Mouse (Mus musculus): ENCODE results near the gene Mcur1. TPM values are rescaled to one million over a fixed set of nuclear protein-coding genes. Genes with fewer than 3 reads are reported as not detected.

Mcur1 gene
- polyA plus RNA-seq, 2 experiments, result 4.0 to 6.0 TPM

DNA sequence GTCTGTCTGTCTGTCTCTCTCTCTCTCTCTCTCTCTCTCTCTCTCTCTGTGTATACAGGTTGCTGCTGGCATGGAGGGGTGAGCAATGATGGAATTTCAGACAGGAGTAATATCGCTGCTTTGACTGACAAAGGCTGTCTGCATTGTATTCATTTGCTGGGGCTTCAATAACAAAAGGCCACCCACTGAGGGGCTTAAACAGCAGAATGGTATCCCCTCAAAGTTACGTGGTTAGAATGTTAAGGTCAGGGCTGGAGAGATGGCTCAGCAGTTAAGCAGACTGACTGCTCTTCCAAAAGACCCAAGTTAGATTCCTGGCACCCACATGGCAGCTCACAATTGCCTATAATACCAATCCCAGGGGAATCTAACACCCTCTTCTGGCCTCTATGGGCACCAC is 25.3 kb upstream of the Mcur1 start:
- ATAC-seq (ENCODE audit: insufficient read depth), result no peak
- Histone ChIP-seq H3K27me3 (ENCODE audit: control insufficient read depth, insufficient read depth, low read length) (no peaks in the 10 kb centered on the region), H3K4me3 (ENCODE audit: insufficient read depth in 1 of 2, low read depth in 2 of 2, low read length in 2 of 2) (no peak overlapping the region), H3K36me3 (replicated peaks; ENCODE audit: control insufficient read depth, insufficient read depth, low read depth) (no peaks in the 10 kb centered on the region), H3K9ac (replicated peaks) (no peak overlapping the region), H3K4me1 (replicated peaks; ENCODE audit: control insufficient read depth in 2 of 2, insufficient read depth in 2 of 2, low read length in 1 of 2) (no peaks in the 10 kb centered on the region), H3K9me3 (ENCODE audit: control insufficient read depth, low read length) (no peaks in the 10 kb centered on the region), H3K4me2 (ENCODE audit: low read depth) (no peak overlapping the region), H3K27ac (no peak overlapping the region)
- 60% methylated on average over 2 of the region's 2 CpGs for WGBS (ENCODE audit: insufficient replicate concordance)
- TF ChIP-seq CTCF (IDR thresholded peaks at IDR 0.05; ENCODE audit: low read depth), result no peak
- no peak for TF ChIP-seq EP300 (IDR thresholded peaks at IDR 0.05; ENCODE audit: low read depth)
- no peak for DNase-seq (ENCODE audit: low read depth in 3 of 3, low spot score in 3 of 3)

DNA sequence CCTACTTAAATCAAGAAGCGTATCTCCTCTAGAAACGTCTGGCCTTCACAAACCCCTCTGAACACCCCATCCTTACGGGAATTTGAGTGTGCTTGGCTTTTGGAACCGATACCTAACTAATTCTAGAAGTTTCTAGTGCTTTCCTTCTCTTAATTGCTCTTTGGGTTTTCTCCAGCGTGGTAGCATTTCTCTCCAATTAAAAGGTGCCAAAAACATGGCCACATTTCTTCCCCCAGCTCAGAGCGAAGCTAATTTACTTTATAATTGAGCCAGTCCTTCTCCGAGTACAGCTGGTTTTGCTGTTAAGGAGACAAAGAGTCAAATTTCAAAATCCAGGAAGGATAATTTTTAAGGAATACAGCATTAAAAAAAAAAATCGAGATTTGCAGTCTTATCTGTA is 23.5 kb upstream of the Mcur1 start:
- 43% methylated on average over 8 of the region's 8 CpGs for WGBS (ENCODE audit: insufficient replicate concordance)
- Histone ChIP-seq H3K27ac (no peak overlapping the region), H3K27me3 (ENCODE audit: control insufficient read depth, insufficient read depth, low read length) (no peaks in the 10 kb centered on the region), H3K4me3 (ENCODE audit: insufficient read depth in 1 of 2, low read depth in 2 of 2, low read length in 2 of 2) (no peak overlapping the region), H3K4me2 (ENCODE audit: low read depth) (no peak overlapping the region), H3K36me3 (replicated peaks; ENCODE audit: control insufficient read depth, insufficient read depth, low read depth) (no peaks in the 10 kb centered on the region), H3K9me3 (ENCODE audit: control insufficient read depth, low read length) (no peaks in the 10 kb centered on the region), H3K9ac (replicated peaks) (no peak overlapping the region), H3K4me1 (replicated peaks; ENCODE audit: control insufficient read depth in 2 of 2, insufficient read depth in 2 of 2, low read length in 1 of 2) (no peaks in the 10 kb centered on the region)
- TF ChIP-seq CTCF (IDR thresholded peaks at IDR 0.05; ENCODE audit: low read depth) (no peak), EP300 (IDR thresholded peaks at IDR 0.05; ENCODE audit: low read depth) (no peak)
- DNase-seq (ENCODE audit: low read depth in 3 of 3, low spot score in 3 of 3) (no peak), ATAC-seq (ENCODE audit: insufficient read depth) (no peak)

DNA sequence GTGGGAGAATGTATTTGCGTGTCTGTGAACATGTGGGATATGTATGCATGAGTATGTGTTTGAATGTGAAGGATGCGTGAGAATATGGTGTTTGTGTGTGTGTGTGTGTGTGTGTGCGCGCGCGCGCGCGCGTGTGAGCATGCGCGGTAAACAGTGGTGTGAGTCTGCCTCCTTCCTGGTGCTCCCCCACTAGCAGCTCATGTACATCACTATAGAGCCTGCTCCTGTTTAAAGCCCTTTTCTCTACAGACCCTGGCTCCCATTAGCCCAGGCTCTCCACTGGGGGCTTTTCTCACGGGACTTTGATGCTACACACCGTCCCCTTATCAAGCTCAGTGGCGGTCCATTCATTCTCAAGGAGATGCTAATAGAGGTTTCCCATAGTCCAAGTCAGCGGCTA is 23.0 kb upstream of the Mcur1 start:
- no peaks in the 10 kb centered on the region for H3K36me3 ChIP-seq (replicated peaks; ENCODE audit: control insufficient read depth, insufficient read depth, low read depth)

DNA sequence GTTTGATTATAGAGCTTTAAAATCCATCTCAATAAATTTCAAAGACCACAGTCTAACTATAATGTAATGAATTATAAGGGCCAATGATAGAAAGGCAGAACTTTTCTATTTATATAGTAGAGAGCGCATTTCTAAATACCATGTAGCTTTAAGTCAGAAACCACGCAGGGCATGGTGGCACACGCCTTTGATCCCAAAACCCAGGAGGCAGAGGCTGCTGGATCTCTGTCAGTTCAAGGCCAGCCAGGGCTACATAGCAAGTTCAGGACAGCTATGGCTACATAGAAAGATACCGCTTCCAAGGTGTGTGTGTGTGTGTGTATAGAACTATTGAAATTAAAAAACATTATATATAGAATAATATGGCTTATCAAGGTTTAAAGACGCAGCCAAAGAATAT is 20.7 kb upstream of the Mcur1 start:
- TF ChIP-seq CTCF (IDR thresholded peaks at IDR 0.05; ENCODE audit: low read depth), result no peak
- no peak for TF ChIP-seq EP300 (IDR thresholded peaks at IDR 0.05; ENCODE audit: low read depth)
- Histone ChIP-seq H3K4me3 (ENCODE audit: insufficient read depth in 1 of 2, low read depth in 2 of 2, low read length in 2 of 2) (no peak overlapping the region), H3K9me3 (ENCODE audit: control insufficient read depth, low read length) (no peaks in the 10 kb centered on the region), H3K36me3 (replicated peaks; ENCODE audit: control insufficient read depth, insufficient read depth, low read depth) (no peaks in the 10 kb centered on the region), H3K9ac (replicated peaks) (no peak overlapping the region), H3K27ac (no peak overlapping the region), H3K27me3 (ENCODE audit: control insufficient read depth, insufficient read depth, low read length) (no peaks in the 10 kb centered on the region), H3K4me2 (ENCODE audit: low read depth) (no peak overlapping the region), H3K4me1 (replicated peaks; ENCODE audit: control insufficient read depth in 2 of 2, insufficient read depth in 2 of 2, low read length in 1 of 2) (no peaks in the 10 kb centered on the region)
- WGBS (ENCODE audit: insufficient replicate concordance), result 74% methylated on average over 5 of the region's 5 CpGs
- no peak for ATAC-seq (ENCODE audit: insufficient read depth)
- no peak for DNase-seq (ENCODE audit: low read depth in 3 of 3, low spot score in 3 of 3)

More for the DNA sequence above, 23.0 kb upstream of the Mcur1 start:
- Histone ChIP-seq H3K4me3 (ENCODE audit: insufficient read depth in 1 of 2, low read depth in 2 of 2, low read length in 2 of 2) (no peak overlapping the region), H3K27ac (no peak overlapping the region), H3K9ac (replicated peaks) (no peak overlapping the region), H3K4me1 (replicated peaks; ENCODE audit: control insufficient read depth in 2 of 2, insufficient read depth in 2 of 2, low read length in 1 of 2) (no peaks in the 10 kb centered on the region), H3K27me3 (ENCODE audit: control insufficient read depth, insufficient read depth, low read length) (no peaks in the 10 kb centered on the region), H3K4me2 (ENCODE audit: low read depth) (no peak overlapping the region), H3K9me3 (ENCODE audit: control insufficient read depth, low read length) (no peaks in the 10 kb centered on the region)
- DNase-seq (ENCODE audit: low read depth in 3 of 3, low spot score in 3 of 3) (no peak), ATAC-seq (ENCODE audit: insufficient read depth) (no peak)
- whole genome bisulfite sequencing (ENCODE audit: insufficient replicate concordance), result 46% methylated on average over 16 of the region's 16 CpGs
- TF ChIP-seq CTCF (IDR thresholded peaks at IDR 0.05; ENCODE audit: low read depth) (no peak), EP300 (IDR thresholded peaks at IDR 0.05; ENCODE audit: low read depth) (no peak)

DNA sequence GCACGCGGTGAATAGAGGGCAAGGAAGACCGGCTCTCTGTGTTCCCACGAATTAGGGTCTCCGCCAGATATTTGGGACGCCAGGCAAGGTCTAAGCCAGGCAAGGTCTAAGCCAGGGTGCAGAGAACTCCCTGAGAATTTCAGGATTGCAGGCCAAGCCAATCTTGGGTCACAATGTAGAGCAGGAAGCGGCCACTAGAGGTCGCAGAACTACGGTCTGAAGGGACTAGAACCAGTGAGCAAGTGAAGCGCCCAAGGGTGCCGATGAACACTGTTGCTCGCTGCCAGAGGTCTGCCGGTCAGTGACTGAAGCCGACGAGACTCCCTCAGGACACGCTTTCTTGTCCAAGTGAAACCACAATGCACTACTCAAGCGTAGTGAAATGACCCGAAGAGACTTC is 19.7 kb upstream of the Mcur1 start:
- H3K4me3 ChIP-seq (ENCODE audit: insufficient read depth in 1 of 2, low read depth in 2 of 2, low read length in 2 of 2), result no peak overlapping the region
- ATAC-seq (ENCODE audit: insufficient read depth), result no peak
- 17% methylated on average over 18 of the region's 18 CpGs for WGBS (ENCODE audit: insufficient replicate concordance)
- no peak overlapping the region for H3K9ac ChIP-seq (replicated peaks)
- no peaks in the 10 kb centered on the region for H3K36me3 ChIP-seq (replicated peaks; ENCODE audit: control insufficient read depth, insufficient read depth, low read depth)
- TF ChIP-seq CTCF (IDR thresholded peaks at IDR 0.05; ENCODE audit: low read depth), result peak; percentile 84
- no peak for TF ChIP-seq EP300 (IDR thresholded peaks at IDR 0.05; ENCODE audit: low read depth)
- no peaks in the 10 kb centered on the region for H3K9me3 ChIP-seq (ENCODE audit: control insufficient read depth, low read length)
- no peak overlapping the region for H3K27ac ChIP-seq
- DNase-seq (ENCODE audit: low read depth in 3 of 3, low spot score in 3 of 3), result no peak
- no peaks in the 10 kb centered on the region for H3K4me1 ChIP-seq (replicated peaks; ENCODE audit: control insufficient read depth in 2 of 2, insufficient read depth in 2 of 2, low read length in 1 of 2)
- no peaks in the 10 kb centered on the region for H3K27me3 ChIP-seq (ENCODE audit: control insufficient read depth, insufficient read depth, low read length)
- H3K4me2 ChIP-seq (ENCODE audit: low read depth), result no peak overlapping the region

Data from liver, embryonic 14.5 days (tissue).